Mouse (Mus musculus): Measurements from ENCODE around the gene Serf2.

- TF ChIP-seq CTCF (IDR thresholded peaks at IDR 0.05; ENCODE audit: low read depth, low read length) (no peak), POLR2A (IDR thresholded peaks at IDR 0.05; ENCODE audit: borderline replicate concordance, low read depth, low read length) (no peak)
Observed at GRCm38 (mm10) chr2:121452990-121453389, 4.0 kb downstream of the Serf2 start, which contains the start of gene Hypk.

Measured in bone marrow macrophage, adult 2 months (primary cell).